Mouse (Mus musculus): ENCODE results near the gene Bcr. TPM values are rescaled to one million over a fixed set of nuclear protein-coding genes. Genes with fewer than 3 reads are reported as not detected.
A peak's percentile ranks its signal among the peaks of the same experiment; 100 is the strongest.
"Not testable (repeated sequence)": the region's sequence is repeated elsewhere in the genome, so short reads cannot be mapped to it uniquely, and the experiment has no call there.

Bcr gene
- total RNA-seq (2021), result 10 to 100 TPM; 11.6 to 12.3 TPM
- long read RNA-seq, experiment 1, partial matches to known transcripts, result 0 of 3 reads
- long read RNA-seq, experiment 1, other reads (novel, unspliced or antisense), result 2 of 3 reads
- long read RNA-seq, experiment 2, partial matches to known transcripts, result 0 of 4 reads
- long read RNA-seq, experiment 2, other reads (novel, unspliced or antisense), result 2 of 4 reads

GRCm38 (mm10) chr10:75060217-75060842 is at the start of gene Bcr:
Bcr (plus strand) TSS chr10:75060592.
- DNase-seq, result peak; percentile 81 to 87
- intact Hi-C loops (cut with DNase I), result loop anchor here (5.0 kb wide), 1 partner anchor 42 kb away; no protein-coding TSS in a partner anchor

- intact Hi-C loops (cut with DNase I), result no loop called here
These were observed 49.7 kb upstream of the Bcr start for GRCm38 (mm10) chr10:75010704-75011103.

DNA sequence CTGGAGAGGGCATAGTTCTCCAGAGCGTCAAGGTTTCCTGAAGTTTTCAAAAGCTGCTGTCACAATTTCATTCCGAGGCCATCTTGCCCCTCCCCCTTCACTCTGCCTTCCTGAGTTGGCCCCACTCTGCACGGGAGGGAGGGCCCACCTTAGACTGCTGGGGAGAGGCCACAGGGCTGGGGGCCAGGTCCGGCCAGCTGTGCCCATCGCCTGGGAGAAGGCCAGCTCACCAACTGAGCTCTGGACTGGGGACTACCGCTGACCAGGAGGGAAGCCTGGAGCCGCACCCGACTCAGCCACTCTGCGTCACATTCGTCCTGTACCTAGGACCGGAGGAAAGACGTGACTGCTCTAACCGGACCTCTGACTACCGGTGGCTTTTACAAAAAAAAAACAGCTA is 44.9 kb upstream of the Bcr start:
- intact Hi-C loops (cut with DNase I), result no loop called here
- DNase-seq, result no peak

More at GRCm38 (mm10) chr10:75010704-75011103, 49.7 kb upstream of the Bcr start:
- no peak for DNase-seq

DNA sequence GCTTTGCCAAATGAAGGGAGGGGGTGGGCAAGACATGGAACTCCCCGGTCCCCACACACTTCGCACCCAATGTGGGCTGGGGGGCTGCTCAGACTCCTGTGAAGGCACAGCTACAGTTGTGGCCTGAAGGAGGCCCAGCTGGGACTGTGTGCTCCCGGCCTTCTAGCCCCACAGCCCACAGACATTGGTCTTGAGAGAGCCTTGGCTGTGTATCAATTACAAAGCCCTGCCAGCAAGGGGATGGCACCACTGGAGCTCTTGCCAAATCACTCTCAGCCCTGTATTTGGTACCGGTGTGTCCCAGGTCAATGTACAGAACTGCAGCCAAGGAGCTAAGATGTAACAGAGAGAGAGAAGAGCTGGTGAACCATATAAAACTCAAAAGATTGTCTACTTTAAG is 43.9 kb upstream of the Bcr start:
- intact Hi-C loops (cut with DNase I), result no loop called here
- DNase-seq, result no peak

DNA sequence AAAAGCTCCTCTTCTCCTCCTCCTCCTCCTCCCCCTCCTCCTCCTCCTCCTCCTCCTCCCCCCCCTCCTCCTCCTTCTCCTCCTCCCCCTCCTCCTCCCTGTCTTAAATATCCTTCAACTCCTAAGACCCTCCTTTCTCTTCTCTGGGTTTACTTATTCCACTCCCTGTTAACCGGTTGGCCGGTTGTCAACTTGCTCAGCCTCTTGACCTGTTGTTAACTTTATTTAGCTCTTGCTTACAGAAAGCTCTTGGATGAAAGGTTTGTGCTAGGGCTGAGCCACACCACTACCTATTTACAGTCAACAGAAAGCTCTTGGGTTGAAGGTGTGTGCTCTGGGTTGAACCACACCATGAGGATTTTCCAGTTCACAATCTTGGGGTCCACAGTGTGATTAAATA is 40.1 kb upstream of the Bcr start:
- intact Hi-C loops (cut with DNase I), result loop anchor here (2.0 kb wide), 1 partner anchor 83 kb away; no protein-coding TSS in a partner anchor

GRCm38 (mm10) chr10:75021138-75021537 is 39.3 kb upstream of the Bcr start:
- DNase-seq, result peak; percentile 72 to 86
- intact Hi-C loops (cut with DNase I), result loop anchor here (2.0 kb wide), 1 partner anchor 84 kb away; no protein-coding TSS in a partner anchor

More for the DNA sequence above, 40.1 kb upstream of the Bcr start:
- no peak for DNase-seq

DNA sequence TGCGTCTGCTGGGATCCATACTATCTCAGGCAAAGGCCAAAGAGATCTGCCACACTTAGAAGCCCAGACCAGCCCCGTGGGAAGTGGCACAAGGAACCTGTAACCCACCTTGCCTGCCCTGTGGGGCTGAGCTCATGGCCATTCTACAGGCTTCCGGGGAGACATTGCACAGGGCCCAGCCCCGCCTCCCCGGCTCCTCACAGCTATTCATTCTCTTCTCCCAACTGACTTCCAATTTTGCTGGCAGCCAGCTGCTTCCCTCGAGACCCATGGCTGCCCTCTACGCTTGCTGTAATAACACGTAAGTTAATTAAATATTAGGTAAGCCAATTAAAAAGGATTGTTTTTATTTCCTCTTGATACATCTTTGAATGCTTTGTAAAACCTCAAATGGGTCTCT is 33.9 kb upstream of the Bcr start:
- no peak for DNase-seq
- intact Hi-C loops (cut with DNase I), result no loop called here

DNA sequence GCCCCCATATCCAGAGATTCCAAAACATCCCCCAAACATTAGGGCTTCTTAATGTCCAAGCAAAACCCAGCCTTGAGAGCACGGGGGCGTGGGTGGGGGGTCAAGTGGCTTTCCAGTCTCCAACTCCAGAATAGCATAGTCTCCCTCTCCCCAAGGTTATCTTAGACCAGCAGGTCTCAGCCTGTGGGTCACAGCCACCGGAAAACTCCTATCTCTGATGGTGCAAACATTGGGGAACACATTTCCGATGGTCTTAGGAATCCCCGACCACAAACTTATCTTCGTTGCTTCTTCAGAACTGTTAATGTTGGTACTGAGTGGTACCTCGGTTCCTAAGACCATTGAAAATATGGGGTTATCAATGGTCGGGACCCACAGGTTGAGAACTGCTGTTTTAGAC is 31.6 kb upstream of the Bcr start:
- intact Hi-C loops (cut with DNase I), result no loop called here
- DNase-seq, result no peak

DNA sequence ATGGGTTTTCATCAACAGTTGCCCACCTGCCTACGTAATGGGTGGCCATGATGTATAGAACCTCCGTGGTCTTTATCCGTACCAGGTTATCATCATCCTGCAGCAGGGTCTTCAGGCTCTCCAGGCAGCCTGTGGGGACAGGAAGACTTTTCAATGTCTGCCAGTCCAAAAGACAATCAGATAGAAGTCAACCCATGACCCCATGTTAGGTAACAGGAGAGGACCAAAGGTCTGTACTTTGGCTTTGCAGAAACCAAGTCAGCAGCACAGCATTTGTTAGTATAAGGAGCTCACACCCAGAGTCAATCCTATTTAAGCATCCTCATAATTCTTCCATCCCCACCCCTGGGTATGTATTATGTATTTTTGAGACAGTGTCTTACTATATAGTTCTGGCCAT is 30.7 kb upstream of the Bcr start:
- DNase-seq, result no peak
- intact Hi-C loops (cut with DNase I), result no loop called here

- intact Hi-C loops (cut with DNase I), result no loop called here
- no peak for DNase-seq
These were observed 30.2 kb upstream of the Bcr start for GRCm38 (mm10) chr10:75030234-75030633.

GRCm38 (mm10) chr10:75031345-75032114 is 28.9 kb upstream of the Bcr start:
- no peak for DNase-seq
- intact Hi-C loops (cut with DNase I), result no loop called here

GRCm38 (mm10) chr10:75032395-75032794 is 28.0 kb upstream of the Bcr start, which contains the start of gene Rsph14:
Rsph14 (minus strand) TSS chr10:75032586.
- intact Hi-C loops (cut with DNase I), result no loop called here
- DNase-seq, result peak; percentile 65 to 75

GRCm38 (mm10) chr10:75036883-75037379 is 23.5 kb upstream of the Bcr start, which contains the start of gene Rab36:
Rab36 (plus strand) TSS chr10:75037058.
- intact Hi-C loops (cut with DNase I), result no loop called here
- DNase-seq, result peak; percentile 93 to 96

DNA sequence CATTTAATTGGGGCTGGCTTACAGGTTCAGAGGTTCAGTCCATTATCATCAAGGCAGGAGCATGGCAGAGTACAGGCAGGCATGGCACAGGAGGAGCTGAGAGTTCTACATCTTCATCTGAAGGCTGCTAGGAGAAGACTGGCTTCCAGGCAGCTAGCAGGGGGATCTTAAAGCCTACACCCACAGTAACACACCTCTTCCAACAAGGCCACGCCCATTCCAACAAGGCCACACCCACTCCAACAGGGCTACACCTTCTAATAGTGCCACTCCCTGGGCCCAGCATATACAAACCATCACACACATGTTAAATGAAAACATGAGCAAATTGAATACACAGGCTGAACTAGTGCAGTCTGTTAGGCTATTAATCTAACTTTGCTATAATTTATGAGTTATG is 18.3 kb upstream of the Bcr start:
- DNase-seq; intact Hi-C loops (cut with DNase I): not testable (repeated sequence)

DNA sequence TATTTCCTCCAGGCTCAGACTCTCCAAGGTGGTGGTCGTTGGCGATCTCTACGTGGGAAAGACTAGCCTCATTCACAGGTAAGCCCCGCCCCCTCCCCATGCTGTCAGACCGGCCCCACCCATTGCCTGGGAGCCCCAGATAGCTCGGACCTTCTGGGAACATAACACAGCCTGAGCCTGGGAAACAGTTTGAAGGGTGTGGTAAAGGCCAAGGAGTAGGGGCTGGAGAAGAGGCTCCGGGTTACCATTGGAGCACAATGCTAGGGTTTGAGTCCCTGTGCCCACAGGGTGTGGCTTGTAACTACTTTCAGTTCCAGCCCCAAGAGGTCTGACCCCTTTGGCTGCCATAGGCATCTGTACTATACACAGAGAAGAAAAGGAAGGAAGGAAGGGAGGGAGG is 15.9 kb upstream of the Bcr start:
- DNase-seq, result no peak
- intact Hi-C loops (cut with DNase I), result no loop called here

- no peak for DNase-seq
- intact Hi-C loops (cut with DNase I), result no loop called here
These were observed 14.6 kb upstream of the Bcr start for GRCm38 (mm10) chr10:75045831-75046230.

GRCm38 (mm10) chr10:75048711-75049110 is 11.7 kb upstream of the Bcr start:
- intact Hi-C loops (cut with DNase I), result no loop called here

GRCm38 (mm10) chr10:75051364-75052074 is 8.9 kb upstream of the Bcr start:
- DNase-seq, result no peak
- intact Hi-C loops (cut with DNase I), result loop anchor here (10.0 kb wide), 1 partner anchor 193 kb away; no protein-coding TSS in a partner anchor

More at GRCm38 (mm10) chr10:75048711-75049110, 11.7 kb upstream of the Bcr start:
- no peak for DNase-seq

DNA sequence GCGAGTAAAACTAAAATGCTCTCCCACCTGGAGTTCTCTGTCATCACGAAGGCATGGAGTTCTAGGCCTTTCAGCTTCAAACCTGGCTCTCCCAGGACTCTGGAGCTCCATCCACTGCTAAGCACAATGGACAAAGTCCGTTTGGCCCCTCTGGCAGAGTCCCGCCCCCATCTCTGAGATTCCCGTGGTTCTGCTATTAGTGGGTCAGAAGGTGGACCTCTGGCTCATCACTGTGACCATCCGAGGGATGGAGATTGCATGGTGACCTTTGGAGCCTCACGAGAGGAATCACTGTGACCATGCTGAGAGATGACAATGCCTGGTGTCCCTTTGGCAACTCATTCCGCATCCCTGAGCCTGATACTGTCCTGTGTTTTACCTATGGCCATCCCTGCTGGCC is 7.5 kb upstream of the Bcr start:
- intact Hi-C loops (cut with DNase I), result loop anchor here (10.0 kb wide), 1 partner anchor 192 kb away; no protein-coding TSS in a partner anchor
- DNase-seq, result no peak

DNA sequence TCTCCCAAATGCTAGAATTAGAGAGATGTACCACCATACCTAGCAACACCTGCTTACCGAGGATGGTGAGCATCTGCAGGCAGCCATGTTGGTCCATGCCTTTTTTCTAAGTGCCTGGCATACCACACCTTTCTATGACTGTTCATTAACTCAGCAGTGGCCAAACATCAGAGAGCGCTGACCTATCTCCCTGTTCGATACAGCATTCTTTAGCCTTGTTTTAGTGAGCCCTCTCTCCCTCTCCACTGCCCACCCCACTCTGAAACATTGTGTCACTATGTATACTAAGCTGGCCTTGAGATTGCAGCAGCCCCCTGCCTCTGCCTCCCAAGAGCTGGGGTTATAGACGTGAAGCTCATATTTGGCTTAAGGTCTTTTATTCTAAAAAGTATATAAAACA is 6.7 kb upstream of the Bcr start:
- intact Hi-C loops (cut with DNase I), result loop anchor here (10.0 kb wide), 1 partner anchor 191 kb away; no protein-coding TSS in a partner anchor
- DNase-seq, result no peak

Data from heart, postnatal 14 days (tissue).